Mouse (Mus musculus) ES-Bruce4 (cell line): ENCODE data around the gene Traip. TPM values are rescaled to one million over a fixed set of nuclear protein-coding genes. Genes with fewer than 3 reads are reported as not detected.

Source experiments
- H3K27ac ChIP-seq: 2 replicates; pipeline ENCODE4 v1.5.1; 2012; ENCODE audit warnings: low read length, inconsistent platforms; ENCODE audit not compliant: insufficient read depth
- H3K27me3 ChIP-seq: 2 replicates; pipeline ENCODE4 v1.6.1; 2012; ENCODE audit warnings: mild to moderate bottlenecking, low read length, inconsistent platforms; ENCODE audit not compliant: control insufficient read depth, poor library complexity, insufficient read depth, severe bottlenecking
- H3K36me3 ChIP-seq: 2 replicates; pipeline ENCODE4 v1.6.1; 2012; ENCODE audit warnings: inconsistent platforms, mild to moderate bottlenecking, low read length, moderate library complexity; ENCODE audit not compliant: control insufficient read depth, poor library complexity, insufficient read depth, severe bottlenecking
- H3K4me1 ChIP-seq: one replicate; pipeline ENCODE4 v1.8.1; 2011; ENCODE audit warnings: low read length; ENCODE audit not compliant: control insufficient read depth, insufficient read depth
- H3K4me3 ChIP-seq: 2 replicates; pipeline ENCODE4 v1.5.1; 2011; ENCODE audit warnings: low read depth, mild to moderate bottlenecking, low read length
- H3K9ac ChIP-seq: 2 replicates; pipeline ENCODE4 v1.6.1; 2012; ENCODE audit warnings: low read depth, mild to moderate bottlenecking, inconsistent platforms; ENCODE audit not compliant: poor library complexity, severe bottlenecking
- H3K9me3 ChIP-seq: replicated peaks from 2 replicates; pipeline ENCODE4 v1.6.1; 2012; ENCODE audit warnings: mild to moderate bottlenecking, low read length, inconsistent platforms; ENCODE audit not compliant: control insufficient read depth, poor library complexity, insufficient read depth, severe bottlenecking
- CTCF ChIP-seq: IDR thresholded peaks from one replicate; pipeline ENCODE4 v1.8.1; 2011; ENCODE audit warnings: low read depth, low read length
- EP300 ChIP-seq: IDR thresholded peaks from 2 replicates; pipeline ENCODE4 v1.6.1; 2011; ENCODE audit warnings: low read depth, low read length; ENCODE audit not compliant: insufficient read depth
- POLR2A ChIP-seq: IDR thresholded peaks from one replicate; pipeline ENCODE4 v1.8.1; 2011; ENCODE audit warnings: low read length; ENCODE audit not compliant: insufficient read depth
- polyA plus RNA-seq: library from polyadenylated mRNA; stranded (reverse); fragments of >200 nt; gene quantifications from 2 replicates; pipeline ENCODE4 v1.2.4, GENCODE M21; 2011; ENCODE audit warnings: low read depth; ENCODE audit not compliant: missing spikeins, insufficient read depth, insufficient read length

Gene Traip
- polyA plus RNA-seq, 1 experiment: 20.4 TPM

GRCm38 (mm10) chr9:107961881-107962280 lies 11.9 kb downstream of the Traip start:
- no peaks in the 10 kb centered on the region for H3K36me3 ChIP-seq
- H3K4me1 ChIP-seq: peaks cover 5% of the 10 kb centered on the region
- H3K4me3 ChIP-seq: no peak overlapping the region
- H3K9ac ChIP-seq: no peak overlapping the region
- H3K27me3 ChIP-seq: no peaks in the 10 kb centered on the region
- TF ChIP-seq CTCF (peak; percentile 52), POLR2A (no peak), EP300 (no peak)
- H3K27ac ChIP-seq: peak overlapping the region; percentile 14; the same call in 1 of the 2 replicates
- H3K9me3 ChIP-seq: no peaks in the 10 kb centered on the region

- TF ChIP-seq CTCF (no peak), EP300 (no peak), POLR2A (no peak)
- no peak overlapping the region for H3K27ac ChIP-seq
- no peaks in the 10 kb centered on the region for H3K9me3 ChIP-seq
- H3K9ac ChIP-seq: no peak overlapping the region
- no peaks in the 10 kb centered on the region for H3K27me3 ChIP-seq
- peaks cover 5% of the 10 kb centered on the region for H3K4me1 ChIP-seq
- H3K4me3 ChIP-seq: no peak overlapping the region
- no peaks in the 10 kb centered on the region for H3K36me3 ChIP-seq
Observed at GRCm38 (mm10) chr9:107962916-107963315, 13.0 kb downstream of the Traip start.

DNA sequence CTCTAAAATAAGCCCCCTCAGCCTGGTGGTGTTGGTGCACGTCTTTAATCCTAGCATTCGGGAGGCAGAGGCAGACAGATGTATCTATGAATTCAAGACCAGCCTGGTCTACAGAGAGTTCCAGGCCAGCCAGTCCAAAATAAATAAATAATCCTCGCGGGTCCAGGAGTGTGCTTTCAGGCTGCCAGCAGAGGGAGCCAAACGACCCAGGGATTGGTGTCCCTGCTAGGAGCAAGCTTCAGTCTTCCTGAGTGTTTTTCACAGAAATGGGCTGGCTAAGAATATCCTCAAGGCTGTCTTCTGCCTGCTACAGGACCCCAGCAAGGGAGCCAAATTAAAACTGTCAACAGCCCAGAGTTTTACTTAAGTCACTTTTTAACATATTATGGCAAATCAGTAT lies 13.8 kb downstream of the Traip start:
- Histone ChIP-seq H3K9ac (no peak overlapping the region), H3K27me3 (no peaks in the 10 kb centered on the region), H3K4me3 (no peak overlapping the region), H3K4me1 (peaks cover 5% of the 10 kb centered on the region), H3K36me3 (no peaks in the 10 kb centered on the region), H3K9me3 (no peaks in the 10 kb centered on the region), H3K27ac (no peak overlapping the region)
- TF ChIP-seq POLR2A: no peak
- peak; percentile 95 for TF ChIP-seq CTCF
- TF ChIP-seq EP300: no peak

DNA sequence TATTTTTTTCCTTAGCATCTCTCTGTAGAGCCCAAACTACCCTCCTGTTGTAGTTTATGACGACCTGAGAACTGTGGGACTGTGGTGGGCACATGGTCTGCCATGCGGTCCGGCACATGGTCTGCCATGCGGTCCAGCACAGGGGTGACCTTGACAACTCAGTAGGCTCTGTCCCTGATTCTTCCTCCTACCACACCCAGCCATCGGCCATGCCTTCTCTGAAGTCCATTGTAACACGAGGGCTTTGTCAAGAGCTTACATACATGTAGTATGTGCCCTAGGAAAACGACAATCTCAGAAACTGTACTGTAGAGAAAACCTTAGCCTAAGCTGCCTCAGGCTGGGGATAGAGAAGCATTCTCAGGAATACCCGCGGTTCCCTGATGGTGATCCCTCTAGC lies 14.7 kb downstream of the Traip start:
- Histone ChIP-seq H3K27me3 (no peaks in the 10 kb centered on the region), H3K9me3 (no peaks in the 10 kb centered on the region), H3K4me1 (peaks cover 5% of the 10 kb centered on the region), H3K9ac (no peak overlapping the region), H3K36me3 (no peaks in the 10 kb centered on the region), H3K4me3 (no peak overlapping the region), H3K27ac (no peak overlapping the region)
- TF ChIP-seq CTCF (no peak), EP300 (no peak), POLR2A (no peak)

DNA sequence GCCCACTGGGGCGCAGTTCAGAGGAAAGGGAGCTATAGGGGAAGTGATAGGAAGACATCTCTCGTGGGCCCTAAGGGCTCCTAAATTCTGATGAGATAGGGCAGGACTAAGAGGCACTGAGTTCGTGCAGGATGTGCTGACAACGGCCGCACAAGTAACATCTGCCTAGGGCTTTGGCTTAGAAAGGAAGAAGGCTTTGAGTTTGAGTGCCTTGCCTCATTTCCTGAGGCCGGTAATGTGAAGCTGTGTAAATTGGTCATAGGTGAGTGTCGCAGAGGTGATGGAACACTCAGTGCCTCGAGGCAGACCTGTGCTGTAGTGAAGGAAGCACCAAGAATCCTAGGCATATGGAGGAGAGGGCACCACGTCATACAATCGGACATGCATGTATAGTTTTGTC lies 16.7 kb downstream of the Traip start:
- H3K9ac ChIP-seq: no peak overlapping the region

GRCm38 (mm10) chr9:107967437-107967836 lies 17.5 kb downstream of the Traip start:
- Histone ChIP-seq H3K4me1 (peaks cover under 1% of the 10 kb centered on the region), H3K4me3 (no peak overlapping the region), H3K36me3 (no peaks in the 10 kb centered on the region), H3K27ac (no peak overlapping the region), H3K9ac (no peak overlapping the region), H3K9me3 (no peaks in the 10 kb centered on the region), H3K27me3 (no peaks in the 10 kb centered on the region)
- no peak for TF ChIP-seq CTCF
- TF ChIP-seq EP300: no peak
- TF ChIP-seq POLR2A: no peak

More for the DNA sequence above, 16.7 kb downstream of the Traip start:
- TF ChIP-seq POLR2A (no peak), CTCF (no peak), EP300 (no peak)
- H3K27ac ChIP-seq: no peak overlapping the region
- H3K9me3 ChIP-seq: no peaks in the 10 kb centered on the region
- no peaks in the 10 kb centered on the region for H3K27me3 ChIP-seq
- peaks cover 5% of the 10 kb centered on the region for H3K4me1 ChIP-seq
- H3K36me3 ChIP-seq: no peaks in the 10 kb centered on the region
- H3K4me3 ChIP-seq: no peak overlapping the region
